Mouse (Mus musculus): ENCODE measurements around the gene Aaed1.
"Not testable (repeated sequence)": the region's sequence is repeated elsewhere in the genome, so short reads cannot be mapped to it uniquely, and the experiment has no call there.

Aaed1 gene

DNA sequence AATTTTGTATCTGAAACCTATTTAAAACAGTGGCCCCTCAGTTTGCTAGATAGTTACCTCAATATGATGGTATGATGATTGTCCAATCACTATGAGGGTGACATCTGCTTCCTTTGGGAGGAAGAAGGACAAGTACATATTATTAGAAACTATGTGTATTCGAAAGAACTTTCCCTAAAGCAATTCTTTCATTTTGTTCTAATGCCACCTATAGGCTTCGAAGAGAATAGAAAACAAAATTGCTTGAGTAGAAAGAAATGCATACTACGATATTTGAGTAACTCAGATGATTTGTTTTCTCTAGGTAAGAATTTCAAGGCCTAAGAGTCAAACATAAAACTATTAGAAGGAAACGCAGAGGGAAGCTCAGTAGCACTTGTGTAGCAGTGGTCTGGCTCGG lies 3.5 kb downstream of the Aaed1 start:
- no peak for DNase-seq (ENCODE audit: low spot score in 2 of 2)

DNA sequence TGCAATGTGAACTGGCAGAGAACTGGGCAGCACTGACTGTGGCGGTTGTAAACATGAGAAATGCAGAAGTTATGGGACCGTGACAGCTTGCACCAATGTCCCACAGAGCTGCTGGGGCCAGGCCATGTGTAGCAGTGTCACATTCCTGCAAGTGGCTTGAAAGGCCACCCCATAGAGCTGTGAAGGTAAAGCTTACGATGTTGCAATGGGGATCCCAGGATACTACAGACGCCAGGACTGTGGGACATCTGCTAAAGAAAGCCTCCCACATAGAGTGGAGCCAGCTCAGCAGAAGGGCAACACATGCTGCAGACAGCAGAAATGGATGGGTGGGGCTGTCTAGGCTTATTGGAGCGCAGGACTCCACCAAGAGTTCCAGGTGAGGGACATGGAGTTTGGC lies 5.0 kb downstream of the Aaed1 start:
- DNase-seq (ENCODE audit: low spot score in 2 of 2), result no peak

DNA sequence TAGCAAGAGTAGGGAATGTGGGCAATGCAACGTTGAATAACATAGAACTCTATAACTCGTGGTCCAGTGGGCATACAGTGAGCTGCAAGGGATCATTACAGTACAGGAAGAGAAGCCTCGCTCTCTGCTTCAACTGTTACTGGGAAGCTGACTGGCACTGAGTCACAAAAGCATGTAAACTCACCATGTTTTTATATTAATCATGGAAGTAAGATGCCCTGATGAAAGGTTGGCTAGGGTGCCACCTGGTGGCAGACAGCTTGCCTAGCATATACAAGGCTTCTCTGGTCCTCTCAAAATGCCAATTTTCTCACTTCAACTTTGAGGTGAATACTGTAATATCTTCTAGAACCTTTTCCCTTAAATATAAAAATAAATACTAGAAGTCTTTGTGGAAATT lies 6.4 kb downstream of the Aaed1 start:
- no peak for DNase-seq (ENCODE audit: low spot score in 2 of 2)

DNA sequence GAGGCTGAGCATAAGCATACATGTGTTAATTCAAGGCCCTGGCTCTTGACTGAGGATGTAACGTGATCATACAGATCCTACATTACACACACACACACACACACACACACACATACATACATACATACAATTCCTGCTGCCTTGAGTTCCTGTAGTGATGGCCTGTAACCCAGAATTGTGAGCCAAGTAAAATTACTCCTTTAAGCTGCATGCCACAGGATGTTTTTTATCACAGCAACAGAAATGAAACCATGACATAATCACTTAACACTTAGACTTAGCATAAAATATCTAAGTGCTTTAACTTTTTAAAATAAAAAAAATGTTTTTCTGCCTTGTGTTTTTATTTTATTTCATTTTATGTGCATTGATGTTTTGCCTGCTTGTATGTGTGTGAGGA lies 13.4 kb downstream of the Aaed1 start:
- no peak for DNase-seq (ENCODE audit: low spot score in 2 of 2)

DNA sequence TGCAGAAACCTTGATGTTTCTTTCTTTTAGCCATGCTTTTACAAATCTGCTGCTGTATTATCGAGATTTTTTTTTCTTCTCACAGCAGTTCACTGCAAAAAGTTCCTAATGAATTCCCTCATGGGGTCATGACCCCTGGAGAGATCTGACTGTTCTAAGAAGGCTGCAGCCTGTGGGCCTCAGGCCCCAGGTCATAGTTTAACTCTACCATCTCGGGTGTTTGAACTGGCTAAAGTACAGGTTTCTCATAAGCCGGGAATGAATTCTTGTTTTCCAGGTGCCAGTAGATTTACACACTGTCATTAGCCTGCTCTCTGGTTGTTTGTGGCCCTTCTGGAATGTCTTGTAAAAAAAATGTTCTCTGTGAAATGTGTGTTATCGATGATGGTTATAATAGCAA lies 25.7 kb downstream of the Aaed1 start:
- no peak for DNase-seq (ENCODE audit: low spot score in 2 of 2)

DNA sequence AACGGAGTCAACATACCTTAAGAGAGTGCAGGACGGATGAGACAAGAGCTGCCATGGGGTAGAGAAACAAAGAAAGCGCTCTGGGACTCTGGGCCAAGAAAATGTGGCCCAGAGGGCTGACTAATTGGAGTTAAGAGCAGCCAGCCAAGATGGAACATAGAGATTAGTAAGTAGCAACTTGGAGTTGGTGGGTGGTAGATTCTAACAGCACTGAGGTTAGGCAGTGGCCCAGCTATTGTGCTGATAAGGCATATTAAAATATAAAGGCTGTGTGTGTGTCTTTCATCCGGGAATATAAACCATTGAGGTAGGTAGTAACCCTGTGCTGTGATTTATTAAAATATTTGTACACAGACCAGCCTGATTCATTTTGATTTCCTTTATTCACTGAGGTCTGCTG lies 26.2 kb downstream of the Aaed1 start:
- DNase-seq (ENCODE audit: low spot score in 2 of 2), result no peak

DNA sequence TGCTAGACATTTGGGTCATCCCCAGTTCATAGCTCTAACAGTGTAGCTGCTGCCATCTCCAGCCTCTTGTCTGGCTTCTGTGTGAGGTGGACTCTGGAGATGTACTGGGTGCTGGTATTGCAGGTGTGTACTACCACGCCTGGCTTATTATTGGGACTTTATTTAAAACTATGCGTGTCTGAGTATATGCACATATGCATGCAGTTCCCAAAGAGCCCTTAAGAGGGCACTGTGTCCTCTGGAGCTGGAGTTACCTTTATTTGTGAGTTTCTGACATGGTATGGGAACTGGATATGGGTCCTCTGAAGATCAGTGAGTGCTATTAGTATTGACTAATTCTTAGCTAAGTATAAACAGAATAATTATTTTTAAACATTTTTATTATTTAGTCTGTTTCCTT lies 27.8 kb downstream of the Aaed1 start:
- no peak for DNase-seq (ENCODE audit: low spot score in 2 of 2)

DNA sequence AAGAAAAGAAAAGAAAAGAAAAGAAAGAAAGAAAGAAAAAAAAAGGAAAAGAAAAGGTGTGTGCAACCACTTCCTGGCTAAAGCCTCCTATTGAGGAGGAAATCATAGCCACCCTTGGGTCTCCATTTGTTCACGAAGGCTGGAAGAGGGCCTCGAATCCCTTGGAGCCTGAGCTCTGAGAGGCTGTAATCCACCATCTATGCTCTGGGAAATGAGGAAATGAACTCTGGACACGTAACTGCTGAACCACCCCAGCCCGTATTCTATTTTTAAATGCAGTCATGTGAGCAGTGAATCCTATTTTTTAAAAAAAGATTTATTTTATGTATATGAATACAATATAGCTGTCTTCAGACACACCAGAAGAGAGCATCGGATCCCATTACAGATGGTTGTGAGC lies 31.6 kb downstream of the Aaed1 start:
- DNase-seq (ENCODE audit: low spot score in 2 of 2), result no peak

DNA sequence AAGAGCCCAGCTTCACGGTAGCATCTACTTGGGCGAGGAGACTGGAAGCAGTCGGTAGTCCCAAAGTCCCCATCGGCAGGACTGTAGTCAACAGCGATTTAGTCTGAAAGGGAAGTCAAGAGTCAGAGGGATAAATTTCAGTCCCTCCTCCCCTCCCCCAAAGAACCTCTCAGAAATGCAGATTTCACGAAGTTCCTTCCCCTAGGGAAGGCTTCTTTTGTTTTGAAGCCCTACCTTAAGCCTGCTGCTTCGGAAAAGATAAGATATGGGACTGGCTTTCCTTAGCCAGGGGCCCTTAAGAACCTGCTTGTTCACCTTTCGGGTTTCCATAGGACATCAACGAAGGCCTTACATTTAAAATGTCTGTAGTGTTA lies 36.8 kb downstream of the Aaed1 start:
- DNase-seq (ENCODE audit: low spot score in 2 of 2), result no peak

DNA sequence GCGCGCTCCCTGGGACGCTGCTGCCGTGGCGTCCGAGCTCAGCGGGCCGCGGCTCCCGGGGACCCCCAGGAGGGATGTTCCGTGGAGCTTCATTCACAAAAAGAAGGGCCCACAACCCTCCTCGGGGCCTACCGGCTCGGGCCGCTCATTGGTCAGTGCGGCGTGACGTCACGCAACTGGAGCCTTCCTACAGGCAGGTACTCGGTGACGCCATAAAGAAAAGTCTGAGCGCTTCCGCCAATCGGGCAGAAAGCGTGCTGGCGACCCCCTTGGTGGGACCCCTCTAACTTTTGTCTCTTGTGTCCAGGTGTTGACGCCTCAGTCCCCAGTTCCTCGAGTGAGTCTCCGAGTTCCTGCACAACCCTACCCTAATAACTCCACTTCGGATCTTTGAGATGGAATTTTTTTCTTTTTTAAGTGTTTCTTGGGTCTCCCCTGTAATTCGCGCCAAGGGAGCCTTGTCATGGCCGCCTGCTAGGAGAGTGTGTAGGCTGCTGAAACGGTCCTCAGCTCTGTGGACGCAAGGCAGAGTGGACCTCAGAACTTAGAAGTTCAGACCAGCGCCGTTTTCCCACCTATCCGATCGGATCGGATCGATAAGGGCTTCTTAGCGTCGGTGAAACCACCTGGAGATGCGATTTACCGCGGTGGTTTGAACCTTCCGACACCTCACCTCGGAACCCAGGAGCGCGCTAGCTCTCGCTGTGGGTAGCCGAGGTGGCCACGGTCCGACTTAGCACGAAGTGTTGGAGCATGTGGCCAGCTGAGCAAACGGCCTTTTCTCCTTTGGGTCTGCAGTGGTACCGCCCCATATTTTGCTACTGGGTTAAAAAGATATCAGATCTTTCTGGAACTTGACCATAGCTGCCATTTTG lies 37.4 kb downstream of the Aaed1 start, which contains the start of gene Cdc14b:
TSS of gene Cdc14b (minus strand) at position 412 of the 875 bp plus-strand sequence.
- peak; percentile 54 to 64 for DNase-seq (ENCODE audit: low spot score in 2 of 2)

DNA sequence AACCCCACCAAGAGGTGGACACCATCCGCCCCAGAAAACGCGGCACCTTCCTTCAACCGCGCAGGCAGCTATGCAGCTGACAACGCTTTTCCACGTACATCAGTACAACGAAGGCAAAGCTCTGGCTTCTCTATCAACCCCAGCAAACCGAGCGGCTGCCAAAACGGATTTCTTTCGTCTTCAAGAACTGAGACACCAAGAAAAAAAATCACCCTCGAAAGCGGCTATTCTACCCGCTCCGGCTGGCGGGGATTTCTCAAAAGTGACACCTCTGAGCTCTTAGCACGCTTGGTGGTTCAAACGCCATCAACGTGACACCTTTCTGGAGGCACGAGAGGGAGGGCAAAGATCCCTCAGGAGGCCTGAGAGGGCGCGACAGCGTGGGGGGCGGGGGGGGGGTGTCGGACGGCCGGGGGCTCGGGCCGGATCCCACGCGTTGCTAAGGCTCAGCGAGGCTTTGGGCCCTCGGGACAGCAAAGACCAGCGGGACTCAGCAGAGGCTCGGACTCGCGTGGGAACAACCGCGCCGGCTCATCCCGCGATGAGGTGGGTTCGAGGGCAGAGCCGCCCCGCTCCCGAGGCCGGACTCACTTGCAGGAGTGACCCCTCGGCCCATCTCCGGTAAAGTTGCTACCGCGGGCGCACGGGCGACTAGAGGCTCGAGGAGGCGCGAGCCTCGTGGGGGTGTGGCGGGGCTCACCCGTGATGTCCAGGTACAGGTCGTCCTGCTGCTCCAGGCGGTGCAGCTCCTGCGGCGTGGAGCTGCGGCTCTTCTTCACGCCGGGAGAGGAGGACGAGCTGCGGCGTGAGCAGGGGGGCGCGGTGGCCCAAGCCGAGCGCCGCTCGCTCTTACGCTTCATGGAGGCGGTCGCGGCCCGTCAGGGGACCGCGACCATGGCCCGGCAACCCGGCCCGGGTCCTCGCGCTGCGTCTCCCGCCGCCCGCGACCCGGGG lies 38.3 kb downstream of the Aaed1 start:
- no peak for DNase-seq (ENCODE audit: low spot score in 2 of 2)

DNA sequence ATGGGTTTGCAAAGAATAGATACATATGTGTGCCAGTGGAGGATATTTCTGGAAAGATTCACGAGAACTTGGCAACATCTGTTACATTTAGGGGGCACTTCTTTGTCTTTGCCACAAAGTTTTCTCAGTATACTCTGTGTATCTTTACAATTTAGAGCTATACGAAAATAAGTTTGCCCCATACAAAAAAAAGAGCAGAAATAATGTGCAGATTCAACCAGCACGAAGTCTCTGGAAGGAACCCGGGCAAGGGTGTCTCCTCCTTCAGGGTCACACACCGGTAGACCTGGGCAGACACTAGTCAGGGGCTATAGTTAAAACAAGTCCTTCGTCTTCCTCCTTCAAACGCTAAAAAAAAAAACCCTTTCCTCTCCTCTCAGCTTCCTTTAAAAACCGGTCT lies 39.2 kb downstream of the Aaed1 start:
- DNase-seq (ENCODE audit: low spot score in 2 of 2), result no peak

DNA sequence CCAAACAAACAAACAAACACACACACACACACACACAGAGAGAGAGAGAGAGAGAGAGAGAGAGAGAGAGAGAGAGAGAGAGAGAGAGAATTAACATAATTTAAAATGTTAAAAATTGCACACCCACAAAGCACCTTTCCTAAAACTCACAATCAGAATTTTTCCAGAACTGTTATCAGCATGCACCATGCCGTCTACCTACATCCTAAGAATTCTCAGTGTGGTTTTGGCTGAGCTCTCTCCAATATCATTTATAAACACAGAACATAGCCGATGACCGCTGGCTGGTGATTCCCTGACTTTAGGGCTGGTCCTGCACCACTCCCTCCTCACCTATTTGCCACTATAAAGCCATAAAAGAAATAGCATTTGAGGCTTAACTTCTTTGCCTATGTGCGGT lies 44.1 kb downstream of the Aaed1 start:
- no peak for DNase-seq (ENCODE audit: low spot score in 2 of 2)

DNA sequence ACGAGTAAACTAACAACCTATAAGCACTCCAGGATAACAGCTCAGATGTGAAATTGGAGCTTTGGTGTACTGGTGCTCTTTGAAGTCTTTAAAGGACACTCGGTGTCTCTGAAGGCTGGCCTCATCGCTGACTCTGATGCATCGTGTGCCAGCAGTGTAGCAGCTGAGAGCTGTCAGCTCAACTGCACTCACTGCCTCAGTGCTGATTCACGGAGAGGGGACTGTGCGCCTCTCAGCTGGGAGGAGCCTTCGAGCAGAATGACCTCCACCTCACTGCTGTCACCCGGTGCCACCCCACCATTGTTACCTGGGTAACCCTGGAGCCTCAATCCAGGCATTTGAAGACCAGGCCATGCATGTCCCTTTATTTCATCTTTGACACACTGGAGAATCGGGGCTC lies 45.4 kb downstream of the Aaed1 start:
- no peak for DNase-seq (ENCODE audit: low spot score in 2 of 2)

DNA sequence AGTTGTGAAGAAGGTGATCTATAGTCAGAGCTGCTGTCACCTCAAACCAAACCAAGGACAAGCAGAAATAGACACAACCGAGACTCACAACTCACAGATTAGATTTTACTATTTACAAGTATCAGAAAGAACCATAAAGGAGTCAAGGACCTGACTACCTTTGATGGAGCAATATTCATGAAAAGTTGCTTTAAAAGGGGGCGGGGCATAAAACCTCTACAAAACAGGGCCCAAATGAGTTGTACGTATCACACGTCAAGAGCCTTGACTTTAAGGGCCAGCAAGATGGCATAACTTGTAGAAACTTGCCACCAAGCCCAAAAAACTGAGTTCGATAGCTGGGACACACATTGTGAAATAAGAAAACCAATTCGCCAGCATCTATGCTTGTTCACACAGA lies 47.9 kb downstream of the Aaed1 start:
- no peak for DNase-seq (ENCODE audit: low spot score in 2 of 2)

DNA sequence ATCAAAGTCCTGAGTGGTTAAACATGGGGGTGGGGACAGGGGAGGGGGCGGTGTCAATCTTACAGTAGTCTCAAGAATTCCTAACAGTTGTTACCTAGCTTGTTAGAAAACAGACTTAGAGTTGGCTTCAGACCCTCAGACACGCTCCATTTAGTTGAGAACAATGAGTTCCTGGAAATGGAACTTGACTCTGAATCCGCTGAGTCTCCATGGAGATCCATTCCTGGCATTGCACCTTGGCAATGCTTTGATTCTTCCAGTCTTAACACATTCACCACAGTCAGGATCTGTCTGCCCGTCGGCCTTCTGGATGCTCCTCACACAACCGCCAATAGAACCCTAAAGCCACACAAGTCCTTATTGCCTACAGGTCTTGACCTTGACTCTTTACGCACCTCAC lies 52.6 kb downstream of the Aaed1 start:
- DNase-seq (ENCODE audit: low spot score in 2 of 2), result no peak

DNA sequence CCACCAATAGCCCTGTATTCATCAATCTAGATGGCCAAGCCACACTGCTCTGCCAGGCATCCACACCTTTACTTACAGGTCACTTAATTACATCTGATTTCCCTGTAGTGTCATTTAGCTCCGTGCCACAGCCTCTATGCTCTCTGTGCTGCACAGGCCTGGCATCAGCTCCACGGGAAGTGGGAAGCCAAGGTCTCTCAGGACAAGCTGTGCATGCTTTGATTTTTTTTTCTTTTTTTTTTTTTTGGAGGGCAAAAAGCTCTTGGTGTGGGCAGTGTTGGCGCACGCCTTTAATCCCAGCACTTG lies 54.0 kb downstream of the Aaed1 start:
- DNase-seq (ENCODE audit: low spot score in 2 of 2), result no peak

DNA sequence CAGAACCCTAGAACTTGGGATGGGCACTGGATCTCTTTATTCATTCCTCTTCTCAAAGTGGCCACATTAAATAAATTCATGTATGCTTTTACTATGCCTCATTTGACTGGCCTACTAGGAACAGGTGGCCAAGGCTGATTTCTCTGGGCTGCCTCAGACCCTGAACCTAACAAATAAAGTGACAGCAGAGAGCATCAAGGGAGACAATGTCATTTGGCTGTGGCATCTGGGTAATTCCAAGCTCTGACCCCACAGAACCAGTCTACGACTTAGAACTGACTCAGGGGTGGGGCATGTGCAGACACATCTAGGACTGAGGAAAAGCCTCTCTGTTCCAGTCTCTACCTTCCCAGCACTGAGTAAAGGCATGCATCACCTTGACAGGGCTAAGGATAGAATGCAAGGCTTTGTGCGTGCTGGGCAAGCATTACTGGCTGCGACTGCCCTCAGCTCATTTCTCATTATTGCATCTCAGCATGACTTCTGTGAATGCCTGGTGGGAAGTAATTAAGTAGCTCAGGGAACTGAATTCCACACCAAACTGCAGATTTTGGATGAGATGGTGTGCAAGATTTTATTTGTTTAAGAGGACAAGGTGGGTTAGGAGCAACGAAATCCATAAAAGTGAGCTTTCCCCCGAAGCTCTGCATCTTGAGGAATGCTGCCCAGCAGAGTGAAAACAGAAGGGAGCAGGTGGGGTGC lies 54.5 kb downstream of the Aaed1 start:
- DNase-seq (ENCODE audit: low spot score in 2 of 2), result no peak

DNA sequence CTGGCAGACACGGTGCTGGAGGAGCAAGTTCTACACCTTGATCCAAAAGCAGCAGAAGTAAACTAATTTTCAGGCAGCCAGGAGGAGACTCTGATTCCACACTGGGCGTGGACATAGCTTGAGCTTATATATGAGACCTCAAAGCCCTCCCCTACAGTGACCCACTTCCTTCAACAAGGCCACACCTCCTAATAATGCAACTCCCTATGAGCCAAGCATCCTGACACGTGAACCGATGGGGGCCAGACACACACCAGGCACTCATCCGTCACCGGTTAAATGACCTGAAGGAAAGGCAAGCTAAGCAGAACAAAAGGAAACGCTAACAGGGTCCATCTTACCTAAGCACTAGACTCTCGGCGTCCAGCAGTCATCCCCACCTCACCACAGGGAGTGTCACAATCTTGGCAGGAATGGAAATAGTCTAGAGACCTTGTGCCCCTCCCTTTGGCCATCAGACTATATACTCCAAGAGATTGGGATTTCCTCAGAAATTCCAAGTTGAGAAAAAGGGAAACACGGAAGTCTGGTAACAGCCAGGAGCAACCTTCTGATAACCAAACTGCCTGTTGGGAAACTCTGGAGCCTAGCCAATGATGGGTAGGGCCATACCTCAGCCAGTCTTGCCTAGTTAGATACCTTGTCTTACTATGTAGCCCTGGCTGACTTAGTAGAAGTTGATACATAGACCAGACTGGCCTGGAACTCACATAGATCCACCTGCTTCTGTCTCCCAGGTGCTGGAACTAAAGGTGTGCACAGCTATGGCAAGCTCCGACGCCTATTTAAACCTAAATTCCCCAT lies 55.3 kb downstream of the Aaed1 start:
- no peak for DNase-seq (ENCODE audit: low spot score in 2 of 2)

DNA sequence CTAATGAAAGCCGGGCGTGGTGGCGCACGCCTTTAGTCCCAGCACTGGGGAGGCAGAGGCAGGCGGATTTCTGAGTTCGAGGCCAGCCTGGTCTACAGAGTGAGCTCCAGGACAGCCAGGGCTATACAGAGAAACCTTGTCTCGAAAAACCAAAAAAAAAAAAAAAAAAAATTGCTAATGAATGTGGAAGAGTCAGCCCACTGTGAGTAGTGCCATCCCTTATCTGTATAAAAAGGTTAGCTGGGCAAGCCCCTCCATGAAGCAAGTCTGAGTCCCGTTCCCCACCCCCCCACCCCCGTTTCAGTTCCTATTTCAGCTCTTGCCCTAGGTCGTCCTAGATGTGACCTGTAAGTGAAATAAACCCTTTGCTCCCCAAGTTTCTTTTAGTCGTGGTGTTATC lies 58.3 kb downstream of the Aaed1 start:
- not testable (repeated sequence) for DNase-seq (ENCODE audit: low spot score in 2 of 2)

DNA sequence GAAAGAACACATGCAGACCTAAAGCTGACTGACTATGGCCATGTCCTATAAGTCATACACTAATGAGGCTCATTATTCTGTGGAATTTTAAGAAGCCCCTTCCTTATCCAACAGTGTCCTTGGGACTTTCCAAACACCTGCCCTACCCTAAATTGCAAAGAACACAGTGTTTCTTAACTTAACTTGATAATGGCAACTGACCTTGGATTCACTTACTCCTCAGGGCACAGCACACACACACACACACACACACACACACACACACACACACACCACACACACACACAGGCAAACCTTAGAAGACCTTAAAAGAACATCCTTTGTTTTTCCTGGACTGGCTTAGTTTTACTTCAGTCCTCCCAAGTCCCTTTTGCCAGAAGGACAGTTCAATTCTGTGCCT lies 58.8 kb downstream of the Aaed1 start:
- no peak for DNase-seq (ENCODE audit: low spot score in 2 of 2)

DNA sequence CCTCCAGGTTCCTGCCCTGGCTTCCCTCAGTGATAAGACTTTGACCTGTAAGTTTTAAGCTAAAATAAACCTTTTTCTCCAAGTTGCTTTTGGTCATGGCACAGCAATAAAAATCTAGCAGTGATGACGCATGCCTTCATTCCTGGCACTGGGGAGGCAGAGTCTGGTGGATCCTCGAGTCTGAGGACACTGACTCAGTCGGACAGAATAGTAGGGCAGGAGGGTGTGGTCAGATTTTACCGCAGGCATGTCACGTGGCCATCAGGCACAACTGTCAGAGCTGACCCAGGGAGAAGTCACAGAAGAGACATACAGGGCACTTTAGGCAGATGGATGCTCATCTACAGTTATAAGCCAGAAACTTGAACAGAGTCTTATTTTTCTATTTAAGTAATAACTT lies 60.4 kb downstream of the Aaed1 start:
- DNase-seq (ENCODE audit: low spot score in 2 of 2), result peak in 1 of 2 experiments; percentile 20
